In the genomic region with DNA sequence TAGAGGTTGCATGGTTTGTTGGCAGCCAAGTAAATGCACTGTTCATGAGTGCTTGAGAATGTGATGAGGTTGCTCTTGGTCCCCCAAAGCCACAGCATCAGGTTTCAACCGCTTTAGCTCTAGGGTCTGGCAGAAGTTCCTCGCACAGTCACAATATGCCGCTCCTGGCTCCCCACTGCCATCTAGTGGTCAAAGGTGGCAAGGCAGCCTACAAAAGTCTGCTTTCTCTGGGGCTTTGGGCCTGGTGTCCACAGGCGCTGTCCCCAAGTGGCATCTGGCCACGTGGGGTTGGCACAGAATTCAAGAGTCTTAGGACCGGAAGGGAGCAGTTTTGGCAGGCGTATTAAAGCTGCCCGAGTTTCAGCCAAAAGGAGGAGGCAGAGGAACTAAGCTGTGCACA, we compare ENCODE assay signal across 8 mouse cellular contexts. TPM values are rescaled to one million over a fixed set of nuclear protein-coding genes. Genes with fewer than 3 reads are reported as not detected.
DNase-seq lines count a peak whose midpoint lies in the region; ATAC-seq and TF ChIP-seq lines count a peak whose summit lies in the region.

No protein-coding gene starts in this region.

- peak; percentile 57 for TF ChIP-seq EP300 in lung, postnatal 0 days (IDR thresholded peaks at IDR 0.05)

- H3K4me1 ChIP-seq in forebrain, postnatal 0 days (ENCODE audit: insufficient read depth), result peaks cover 3% of the 10 kb centered on the region; the same call in 1 of the 2 replicates
- H3K4me1 ChIP-seq in lung, postnatal 0 days (ENCODE audit: insufficient read depth, low read depth, low read length), result peaks cover 26% of the 10 kb centered on the region; the same call in 1 of the 2 replicates

- H3K4me2 ChIP-seq in forebrain, postnatal 0 days (ENCODE audit: low read depth), result no peak overlapping the region
- H3K4me2 ChIP-seq in lung, postnatal 0 days (replicated peaks; ENCODE audit: low read depth, low read length), result peak overlapping the region; percentile 34

- peak; percentile 80 for ATAC-seq in forebrain, postnatal 0 days
- peak; percentile 77 to 80 for ATAC-seq in hematopoietic stem cell, adult 5-6 weeks (replicated peaks in 1 of 2; ENCODE audit: insufficient read depth in 1 of 2, low FRiP score in 2 of 2, low TSS enrichment in 1 of 2, low read depth in 1 of 2, poor library complexity in 2 of 2, severe bottlenecking in 2 of 2)
- ATAC-seq in lung, postnatal 0 days, result peak; percentile 53

- peak; percentile 22 for DNase-seq in MEL-GATA-1-ER (ENCODE audit: extremely low read depth, low read depth)
- DNase-seq in cerebellum, adult 11-12 months, result peak; percentile 81
- peak; percentile 94 for DNase-seq in forebrain, postnatal 0 days
- peak; percentile 97 for DNase-seq in layer of hippocampus, adult 9-10 months (ENCODE audit: low spot score)
- DNase-seq in lung, postnatal 0 days (ENCODE audit: low spot score), result peak; percentile 92
- DNase-seq in ovary, postnatal 10 days (ENCODE audit: low spot score), result peak; percentile 97
- peak; percentile 61 for DNase-seq in thymus, postnatal 0 days (ENCODE audit: low spot score)

- H3K27me3 ChIP-seq in forebrain, postnatal 0 days (ENCODE audit: insufficient read depth, low read length), result peaks cover 15% of the 10 kb centered on the region
- H3K27me3 ChIP-seq in lung, postnatal 0 days (replicated peaks; ENCODE audit: insufficient read depth, low read length), result no peaks in the 10 kb centered on the region

- no peak overlapping the region for H3K4me3 ChIP-seq in forebrain, postnatal 0 days (ENCODE audit: low read depth, low read length)
- no peak overlapping the region for H3K4me3 ChIP-seq in lung, postnatal 0 days (ENCODE audit: low read depth, low read length)

- no peak overlapping the region; the same call in 1 of the 2 replicates for H3K27ac ChIP-seq in forebrain, postnatal 0 days (ENCODE audit: low read depth, low read length)
- peak overlapping the region; percentile 86 for H3K27ac ChIP-seq in lung, postnatal 0 days (ENCODE audit: low read length)

- 1% methylated on average over 8 of the region's 8 CpGs for WGBS in forebrain, postnatal 0 days
- 1% methylated on average over 8 of the region's 8 CpGs for WGBS in lung, postnatal 0 days

- H3K36me3 ChIP-seq in forebrain, postnatal 0 days (ENCODE audit: insufficient read depth), result no peaks in the 10 kb centered on the region
- peaks cover 43% of the 10 kb centered on the region for H3K36me3 ChIP-seq in lung, postnatal 0 days (ENCODE audit: insufficient read depth, low read length)

- no peaks in the 10 kb centered on the region for H3K9me3 ChIP-seq in forebrain, postnatal 0 days (ENCODE audit: low read length)
- H3K9me3 ChIP-seq in lung, postnatal 0 days (ENCODE audit: low read length), result no peaks in the 10 kb centered on the region

- H3K9ac ChIP-seq in forebrain, postnatal 0 days, result 0 out of 2 replicates have a peak overlapping the region, but pooled peaks have one; percentile 14
- H3K9ac ChIP-seq in lung, postnatal 0 days (replicated peaks; ENCODE audit: low read depth), result no peak overlapping the region

- peak; percentile 100 for TF ChIP-seq CTCF in forebrain, postnatal 0 days (IDR thresholded peaks at IDR 0.05; ENCODE audit: low read depth)
- TF ChIP-seq CTCF in lung, postnatal 0 days (IDR thresholded peaks at IDR 0.05), result peak; percentile 100

RNA-seq across cellular contexts. Expression of a gene that starts 6.8 kb away (rescaled TPM):
- 12.9 and 31.7 TPM in 2 replicates for total RNA-seq in forebrain, postnatal 0 days (2014; rRNA removed)
- polyA plus RNA-seq in forebrain, postnatal 0 days (2015; fragmentation: Nextera tagmentation; extraction: Ambion mirVana), result 33.5 and 34.5 TPM in 2 replicates
- total RNA-seq in hematopoietic stem cell, adult 5-6 weeks (2017), result not detected in 2 replicates
- polyA plus RNA-seq in lung, postnatal 0 days (2015; fragmentation: Nextera tagmentation; extraction: Ambion mirVana), result 523 and 539 TPM in 2 replicates
- polyA plus RNA-seq in thymus, postnatal 0 days (2015; fragmentation: Nextera tagmentation; extraction: Ambion mirVana), result 14.5 and 16.8 TPM in 2 replicates

Comparison
In these comparisons a context has a peak if more than half of its experiments do, and no peak if none do; other contexts are left out.
1. DNase-seq: peak in every context shown above with its lines; median percentile 97 in layer of hippocampus, adult 9-10 months; 97 in ovary, postnatal 10 days; 94 in forebrain, postnatal 0 days; 92 in lung, postnatal 0 days; 81 in cerebellum, adult 11-12 months; 61 in thymus, postnatal 0 days; 22 in MEL-GATA-1-ER.
2. RNA of a gene that starts 6.8 kb away (polyA plus RNA-seq): 523 to 539 TPM in lung, postnatal 0 days; 33.5 to 34.5 TPM in forebrain, postnatal 0 days and 14.5 to 16.8 TPM in thymus, postnatal 0 days; every median in the first group is over 10 times any median in the second.
3. Peak in every context shown above with its lines, with median percentiles within 50 percentile points of each other: ATAC-seq.